Mouse (Mus musculus) intestine, embryonic 15.5 days (tissue): ENCODE data around the gene Sprr4. TPM values are rescaled to one million over a fixed set of nuclear protein-coding genes. Genes with fewer than 3 reads are reported as not detected.

ENCODE experiments used
- ATAC-seq: fragments of 200-750 bp; cut with Nextera tagmentation; 2 replicates; pipeline ENCODE4 v1.8.0; 2017; ENCODE audit warnings: moderate TSS enrichment, moderate library complexity
- H3K27ac ChIP-seq: fragments of 300-500 bp; sonication (generic); 2 replicates; pipeline ENCODE4 v1.5.1; 2015; ENCODE audit warnings: mild to moderate bottlenecking, inconsistent platforms
- H3K27me3 ChIP-seq: fragments of 300-500 bp; sonication (generic); replicated peaks from 2 replicates; pipeline ENCODE4 v1.6.1; 2015; ENCODE audit warnings: inconsistent platforms
- H3K36me3 ChIP-seq: fragments of 300-500 bp; sonication (generic); 2 replicates; pipeline ENCODE4 v1.6.1; 2015; ENCODE audit warnings: inconsistent platforms
- H3K4me1 ChIP-seq: fragments of 300-500 bp; sonication (generic); replicated peaks from 2 replicates; pipeline ENCODE4 v1.6.1; 2015; ENCODE audit warnings: inconsistent platforms
- H3K4me2 ChIP-seq: fragments of 300-500 bp; sonication (generic); replicated peaks from 2 replicates; pipeline ENCODE4 v1.6.1; 2015; ENCODE audit warnings: mild to moderate bottlenecking, inconsistent platforms
- H3K4me3 ChIP-seq: fragments of 300-500 bp; sonication (generic); replicated peaks from 2 replicates; pipeline ENCODE4 v1.5.1; 2015; ENCODE audit warnings: inconsistent platforms
- H3K9ac ChIP-seq: fragments of 300-500 bp; sonication (generic); 2 replicates; pipeline ENCODE4 v1.6.1; 2015; ENCODE audit warnings: inconsistent platforms
- H3K9me3 ChIP-seq: fragments of 300-500 bp; sonication (generic); 2 replicates; pipeline ENCODE4 v1.6.1; 2016; ENCODE audit warnings: inconsistent platforms
- WGBS: fragments of 180-500 bp; shearing (Covaris S2); methylation state at CpG from one replicate; pipeline ENCODE4 v1.1.7; 2015; 5-methylcytosine and 5-hydroxymethylcytosine counted together
- polyA plus RNA-seq: library from polyadenylated mRNA; unstranded; fragments of >200 nt; fragmentation: Nextera tagmentation; extraction: Ambion mirVana; gene quantifications from 2 replicates; pipeline ENCODE4 v1.2.1, GENCODE M21; 2015

Sprr4 gene
- polyA plus RNA-seq, 1 experiment from 2014 or later = not detected

DNA sequence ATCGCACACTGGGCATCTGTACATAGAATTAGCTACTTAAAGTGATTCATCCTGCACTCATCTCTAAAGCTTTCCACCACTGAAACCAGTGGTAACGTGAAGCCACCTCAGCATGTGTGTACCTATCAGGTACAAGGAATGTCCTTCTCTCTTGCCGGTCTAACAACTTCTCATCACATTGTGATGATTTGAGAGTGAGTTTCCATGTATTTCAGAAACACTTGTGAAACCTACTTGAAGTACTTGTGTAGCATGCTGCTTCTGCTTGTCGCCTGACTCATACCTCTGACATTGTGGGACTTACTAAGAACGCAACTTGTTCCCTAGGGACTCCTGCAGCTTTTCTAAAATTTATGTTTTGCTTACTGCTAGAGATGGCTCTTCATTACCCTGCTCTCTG is 45.1 kb downstream of the Sprr4 start:
- 86% methylated on average over 5 of the region's 5 CpGs for WGBS
- Histone ChIP-seq H3K27me3 (no peaks in the 10 kb centered on the region), H3K4me2 (no peak overlapping the region), H3K4me3 (no peak overlapping the region), H3K27ac (no peak overlapping the region), H3K4me1 (no peaks in the 10 kb centered on the region), H3K9me3 (no peaks in the 10 kb centered on the region), H3K36me3 (no peaks in the 10 kb centered on the region), H3K9ac (no peak overlapping the region)
- no peak for ATAC-seq

Other genes with a start within 250 kb of the Sprr4 start
- gene Sprr2a3, start 215.1 kb downstream of the Sprr4 start, polyA plus RNA-seq = 10.6 and 12.8 TPM in 2 replicates
- not detected in 2 replicates for gene Sprr2b, start 183.9 kb downstream of the Sprr4 start, polyA plus RNA-seq
- gene Sprr2d, start 161.4 kb downstream of the Sprr4 start, polyA plus RNA-seq = not detected in 2 replicates
- gene Sprr2e, start 148.3 kb downstream of the Sprr4 start, polyA plus RNA-seq = not detected in 2 replicates
- not detected in 2 replicates for gene Sprr2f, start 135.3 kb downstream of the Sprr4 start, polyA plus RNA-seq
- not detected in 2 replicates for gene Sprr2h, start 114.8 kb downstream of the Sprr4 start, polyA plus RNA-seq
- not detected in 2 replicates for gene Sprr2i, start 92.5 kb downstream of the Sprr4 start, polyA plus RNA-seq
- not detected in 2 replicates for gene Sprr2j-ps, start 82.4 kb downstream of the Sprr4 start, polyA plus RNA-seq
- 7.7 and 9.0 TPM in 2 replicates for gene Gm9774, start 71.1 kb downstream of the Sprr4 start, polyA plus RNA-seq
- not detected in 2 replicates for gene Sprr2k, start 67.9 kb downstream of the Sprr4 start, polyA plus RNA-seq
- 0.18 TPM in 1 of 2 replicates, not detected in the other for gene Sprr1b, start 61.7 kb downstream of the Sprr4 start, polyA plus RNA-seq
- gene Sprr3, start 41.8 kb downstream of the Sprr4 start, polyA plus RNA-seq = not detected in 2 replicates
- 1.1 and 1.2 TPM in 2 replicates for gene Sprr1a, start 14.6 kb downstream of the Sprr4 start, polyA plus RNA-seq
- gene 2310046K23Rik, start 34.0 kb upstream of the Sprr4 start, polyA plus RNA-seq = not detected in 2 replicates
- 0.09 TPM in 1 of 2 replicates, not detected in the other for gene Ivl, start 73.2 kb upstream of the Sprr4 start, polyA plus RNA-seq
- gene Smcp, start 88.5 kb upstream of the Sprr4 start, polyA plus RNA-seq = 3.4 and 5.3 TPM in 2 replicates
- not detected in 2 replicates for gene 2210017I01Rik, start 107.0 kb upstream of the Sprr4 start, polyA plus RNA-seq
- not detected in 2 replicates for gene Lce6a, start 121.2 kb upstream of the Sprr4 start, polyA plus RNA-seq
- gene Lce1a1, start 147.8 kb upstream of the Sprr4 start, polyA plus RNA-seq = not detected in 2 replicates
- gene Lce1b, start 156.4 kb upstream of the Sprr4 start, polyA plus RNA-seq = not detected in 2 replicates
- gene Lce1a2, start 169.8 kb upstream of the Sprr4 start, polyA plus RNA-seq = not detected in 2 replicates
- not detected in 2 replicates for gene Lce1c, start 178.8 kb upstream of the Sprr4 start, polyA plus RNA-seq
- gene Lce1d, start 186.7 kb upstream of the Sprr4 start, polyA plus RNA-seq = not detected in 2 replicates
- gene Lce1e, start 208.6 kb upstream of the Sprr4 start, polyA plus RNA-seq = not detected in 2 replicates
- gene Lce1f, start 219.9 kb upstream of the Sprr4 start, polyA plus RNA-seq = not detected in 2 replicates
- not detected in 2 replicates for gene Gm38119, start 238.6 kb upstream of the Sprr4 start, polyA plus RNA-seq